Mouse (Mus musculus): ENCODE results near the gene Msl1. TPM values are rescaled to one million over a fixed set of nuclear protein-coding genes. Genes with fewer than 3 reads are reported as not detected.

Msl1 gene
- polyA plus RNA-seq, 1 experiment = 38.5 TPM

DNA sequence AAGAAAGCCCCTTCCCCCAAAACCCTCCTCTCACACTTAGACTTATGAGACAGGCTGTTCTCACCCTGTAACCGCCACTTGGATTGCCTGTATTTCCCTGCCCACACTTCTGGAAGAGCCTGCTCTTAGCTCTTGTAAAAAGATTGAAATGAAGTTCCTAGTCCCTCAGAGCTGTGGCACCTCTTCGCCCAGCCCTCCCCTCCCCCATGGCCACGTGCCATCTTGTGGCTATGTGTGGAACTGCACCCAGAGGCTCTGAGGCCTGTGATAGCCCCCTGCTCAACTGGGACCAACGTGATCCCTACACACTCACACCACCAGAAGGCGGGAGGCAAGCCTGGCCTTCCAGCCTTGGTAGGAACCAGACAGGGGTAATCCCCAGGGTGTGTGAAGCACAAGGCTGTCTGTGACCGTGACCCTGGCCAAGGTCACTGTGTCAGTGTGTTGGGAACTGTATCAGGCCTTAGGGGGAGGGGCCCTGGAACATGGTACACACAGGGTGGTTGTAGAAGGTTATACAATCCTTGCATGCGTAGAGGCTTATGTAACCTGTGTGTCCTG lies 40.6 kb upstream of the Msl1 start:
- WGBS = 16% methylated on average over 7 of the region's 7 CpGs
- H3K4me1 ChIP-seq (ENCODE audit: control insufficient read depth, insufficient read depth, insufficient read length, low read length) = peaks cover 41% of the 10 kb centered on the region
- no peak overlapping the region for H3K4me3 ChIP-seq (ENCODE audit: low read depth, low read length)
- TF ChIP-seq CTCF (IDR thresholded peaks at IDR 0.05; ENCODE audit: extremely low read depth, insufficient read length, insufficient replicate concordance, low read depth, low read length) (peak; percentile 84), POLR2A (IDR thresholded peaks at IDR 0.05; ENCODE audit: low read depth, low read length) (no peak)
- H3K27ac ChIP-seq (ENCODE audit: insufficient read depth, low read depth, low read length) = peak overlapping the region; percentile 87
- H3K27me3 ChIP-seq (ENCODE audit: control insufficient read depth, insufficient read depth, low read length) = no peaks in the 10 kb centered on the region
- peaks cover 20% of the 10 kb centered on the region for H3K36me3 ChIP-seq (ENCODE audit: control insufficient read depth, insufficient read depth, low read length)

DNA sequence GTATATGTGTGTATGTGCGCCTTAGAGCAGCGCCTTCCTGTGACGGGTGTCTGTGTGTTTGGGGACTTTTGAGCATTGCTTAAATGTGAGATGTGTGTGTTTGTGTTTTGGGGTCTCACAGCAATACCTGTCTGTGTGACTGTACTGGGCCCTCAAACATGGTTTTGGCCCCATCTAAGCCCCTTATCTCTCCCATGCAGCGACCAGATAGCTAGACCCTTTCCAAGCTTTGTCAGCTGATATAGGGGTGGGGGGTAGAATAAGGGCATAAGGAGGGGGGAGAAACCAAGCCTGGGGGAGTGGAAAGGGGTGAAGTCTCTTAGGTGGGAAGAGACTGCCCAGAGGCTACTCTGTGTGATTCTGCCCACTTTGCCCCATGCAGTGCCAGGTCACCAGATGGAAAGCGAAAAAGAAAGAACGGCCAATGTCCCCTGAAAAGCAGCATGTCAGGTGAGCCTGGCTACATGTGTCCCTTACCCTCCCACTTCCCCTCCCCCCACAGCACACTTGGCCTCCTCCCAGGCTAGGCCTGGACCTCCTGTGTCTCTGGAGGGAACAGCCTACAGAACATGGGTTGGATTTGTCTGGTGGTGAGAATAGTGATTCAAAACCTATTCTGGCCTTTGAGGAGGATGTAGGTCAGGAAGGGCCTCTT lies 39.5 kb upstream of the Msl1 start:
- WGBS = 94% methylated on average over 6 of the region's 6 CpGs
- Histone ChIP-seq H3K4me1 (ENCODE audit: control insufficient read depth, insufficient read depth, insufficient read length, low read length) (peaks cover 32% of the 10 kb centered on the region), H3K27ac (ENCODE audit: insufficient read depth, low read depth, low read length) (no peak overlapping the region), H3K36me3 (ENCODE audit: control insufficient read depth, insufficient read depth, low read length) (peaks cover 25% of the 10 kb centered on the region), H3K4me3 (ENCODE audit: low read depth, low read length) (no peak overlapping the region), H3K27me3 (ENCODE audit: control insufficient read depth, insufficient read depth, low read length) (no peaks in the 10 kb centered on the region)
- TF ChIP-seq CTCF (IDR thresholded peaks at IDR 0.05; ENCODE audit: extremely low read depth, insufficient read length, insufficient replicate concordance, low read depth, low read length) (no peak), POLR2A (IDR thresholded peaks at IDR 0.05; ENCODE audit: low read depth, low read length) (no peak)

DNA sequence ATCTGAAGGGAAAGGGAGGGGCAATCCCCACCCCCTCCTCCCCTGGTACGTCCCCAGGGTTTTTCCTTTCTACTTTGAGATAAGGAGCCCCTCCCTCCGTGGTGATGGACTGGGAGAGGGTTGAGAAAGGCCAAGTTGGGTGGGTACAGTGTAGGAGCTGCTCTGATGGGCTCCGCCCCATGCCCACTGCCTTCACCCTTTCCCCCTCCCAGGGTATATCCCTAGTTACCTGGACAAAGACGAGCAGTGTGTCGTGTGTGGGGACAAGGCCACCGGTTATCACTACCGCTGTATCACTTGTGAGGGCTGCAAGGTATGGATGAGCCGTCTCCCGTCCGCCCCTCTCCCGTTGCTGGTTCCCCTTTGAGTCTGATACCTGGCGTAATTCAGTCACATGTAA lies 38.6 kb upstream of the Msl1 start:
- no peak overlapping the region for H3K27ac ChIP-seq (ENCODE audit: insufficient read depth, low read depth, low read length)
- H3K4me1 ChIP-seq (ENCODE audit: control insufficient read depth, insufficient read depth, insufficient read length, low read length) = peaks cover 27% of the 10 kb centered on the region
- no peaks in the 10 kb centered on the region for H3K27me3 ChIP-seq (ENCODE audit: control insufficient read depth, insufficient read depth, low read length)
- H3K4me3 ChIP-seq (ENCODE audit: low read depth, low read length) = no peak overlapping the region
- H3K36me3 ChIP-seq (ENCODE audit: control insufficient read depth, insufficient read depth, low read length) = peaks cover 31% of the 10 kb centered on the region
- 82% methylated on average over 12 of the region's 12 CpGs for WGBS
- TF ChIP-seq CTCF (IDR thresholded peaks at IDR 0.05; ENCODE audit: extremely low read depth, insufficient read length, insufficient replicate concordance, low read depth, low read length) (no peak), POLR2A (IDR thresholded peaks at IDR 0.05; ENCODE audit: low read depth, low read length) (no peak)

DNA sequence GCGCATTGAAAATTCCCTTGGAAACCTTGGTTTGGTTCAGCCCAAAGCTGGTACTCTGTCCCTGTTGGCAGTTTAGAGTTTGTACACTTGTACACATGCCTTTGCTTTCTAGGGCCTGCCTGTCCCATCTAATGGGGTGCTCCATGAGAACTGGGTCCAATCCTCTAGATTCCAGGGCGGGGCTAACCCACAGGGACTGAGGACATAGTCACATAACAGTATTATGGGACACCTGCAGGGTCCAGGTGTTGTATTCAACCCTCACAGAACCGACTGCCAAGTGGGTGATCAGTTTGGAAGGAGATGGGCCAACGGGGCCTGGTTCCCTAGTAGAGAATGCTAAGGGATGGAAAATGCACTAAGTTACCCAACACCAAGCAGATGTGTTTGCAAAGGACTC lies 33.4 kb upstream of the Msl1 start:
- 76% methylated on average over 4 of the region's 4 CpGs for WGBS
- H3K27me3 ChIP-seq (ENCODE audit: control insufficient read depth, insufficient read depth, low read length) = no peaks in the 10 kb centered on the region

DNA sequence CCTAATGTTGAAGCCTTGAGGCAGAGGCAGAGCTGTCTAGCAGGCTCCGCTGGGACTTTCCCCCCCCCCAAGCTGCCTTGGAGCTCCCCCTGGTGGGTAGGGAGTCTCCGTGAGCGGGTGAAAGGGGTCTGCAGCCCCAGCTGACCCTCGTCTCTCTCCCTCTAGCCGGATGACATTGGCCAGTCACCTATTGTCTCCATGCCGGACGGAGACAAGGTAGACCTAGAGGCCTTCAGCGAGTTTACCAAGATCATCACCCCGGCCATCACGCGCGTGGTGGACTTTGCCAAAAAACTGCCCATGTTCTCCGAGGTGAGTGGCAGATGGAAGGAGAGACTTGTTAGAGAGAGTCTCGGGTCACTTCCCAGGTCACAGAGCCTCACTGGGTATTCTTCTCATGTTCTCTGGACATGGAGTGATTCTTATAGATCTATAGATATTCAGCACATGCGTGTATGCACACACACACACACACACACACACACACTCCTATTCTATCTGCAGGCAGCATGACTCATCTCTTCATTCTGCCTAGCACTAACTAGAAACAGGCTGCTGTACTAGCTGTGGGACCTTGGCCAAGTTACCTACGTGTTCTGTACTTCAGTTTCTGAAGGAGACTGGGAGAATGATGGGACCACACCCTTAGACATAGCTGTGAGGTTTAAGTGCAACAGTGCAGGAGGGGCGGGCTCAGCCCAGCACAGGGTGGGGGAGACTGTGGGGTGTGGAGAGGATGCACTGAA lies 32.4 kb upstream of the Msl1 start:
- H3K36me3 ChIP-seq (ENCODE audit: control insufficient read depth, insufficient read depth, low read length) = peaks cover 50% of the 10 kb centered on the region
- H3K4me1 ChIP-seq (ENCODE audit: control insufficient read depth, insufficient read depth, insufficient read length, low read length) = peaks cover 10% of the 10 kb centered on the region
- H3K27ac ChIP-seq (ENCODE audit: insufficient read depth, low read depth, low read length) = peak overlapping the region; percentile 58
- WGBS = 70% methylated on average over 17 of the region's 17 CpGs
- no peak overlapping the region for H3K4me3 ChIP-seq (ENCODE audit: low read depth, low read length)
- TF ChIP-seq POLR2A (IDR thresholded peaks at IDR 0.05; ENCODE audit: low read depth, low read length) (no peak), CTCF (IDR thresholded peaks at IDR 0.05; ENCODE audit: extremely low read depth, insufficient read length, insufficient replicate concordance, low read depth, low read length) (peak; percentile 35; the same call in 1 of the 2 replicates)
- H3K27me3 ChIP-seq (ENCODE audit: control insufficient read depth, insufficient read depth, low read length) = no peaks in the 10 kb centered on the region

More for the DNA sequence above, 33.4 kb upstream of the Msl1 start:
- TF ChIP-seq POLR2A (IDR thresholded peaks at IDR 0.05; ENCODE audit: low read depth, low read length) (no peak), CTCF (IDR thresholded peaks at IDR 0.05; ENCODE audit: extremely low read depth, insufficient read length, insufficient replicate concordance, low read depth, low read length) (no peak)
- Histone ChIP-seq H3K27ac (ENCODE audit: insufficient read depth, low read depth, low read length) (no peak overlapping the region), H3K36me3 (ENCODE audit: control insufficient read depth, insufficient read depth, low read length) (peaks cover 49% of the 10 kb centered on the region), H3K4me3 (ENCODE audit: low read depth, low read length) (no peak overlapping the region), H3K4me1 (ENCODE audit: control insufficient read depth, insufficient read depth, insufficient read length, low read length) (peaks cover 10% of the 10 kb centered on the region)

DNA sequence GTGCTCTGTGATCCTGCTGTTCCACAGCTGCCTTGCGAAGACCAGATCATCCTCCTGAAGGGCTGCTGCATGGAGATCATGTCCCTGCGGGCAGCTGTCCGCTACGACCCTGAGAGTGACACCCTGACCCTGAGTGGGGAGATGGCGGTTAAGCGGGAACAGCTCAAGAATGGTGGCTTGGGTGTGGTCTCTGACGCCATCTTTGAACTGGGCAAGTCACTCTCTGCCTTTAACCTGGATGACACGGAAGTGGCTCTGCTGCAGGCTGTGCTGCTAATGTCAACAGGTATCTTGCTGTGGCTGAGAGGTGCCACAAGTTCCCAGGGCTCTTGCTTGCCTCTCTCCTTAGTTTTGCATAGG lies 31.8 kb upstream of the Msl1 start:
- WGBS = 79% methylated on average over 8 of the region's 8 CpGs
- H3K27ac ChIP-seq (ENCODE audit: insufficient read depth, low read depth, low read length) = peak overlapping the region; percentile 58

DNA sequence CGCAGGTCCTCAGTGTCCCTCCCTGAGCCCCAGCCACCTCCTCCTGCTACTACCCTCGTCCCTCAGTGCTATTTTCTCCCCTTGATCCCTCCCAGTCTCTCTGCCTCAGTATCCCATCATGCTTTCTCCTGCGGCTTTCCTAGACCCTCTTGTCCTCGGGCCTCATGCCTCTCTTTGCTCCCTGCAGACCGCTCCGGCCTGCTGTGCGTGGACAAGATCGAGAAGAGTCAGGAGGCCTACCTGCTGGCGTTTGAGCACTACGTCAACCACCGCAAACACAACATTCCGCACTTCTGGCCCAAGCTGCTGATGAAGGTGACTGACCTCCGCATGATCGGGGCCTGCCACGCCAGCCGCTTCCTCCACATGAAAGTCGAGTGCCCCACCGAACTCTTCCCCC lies 31.2 kb upstream of the Msl1 start:
- 90% methylated on average over 18 of the region's 18 CpGs for WGBS
- Histone ChIP-seq H3K27me3 (ENCODE audit: control insufficient read depth, insufficient read depth, low read length) (no peaks in the 10 kb centered on the region), H3K4me3 (ENCODE audit: low read depth, low read length) (no peak overlapping the region), H3K27ac (ENCODE audit: insufficient read depth, low read depth, low read length) (no peak overlapping the region), H3K4me1 (ENCODE audit: control insufficient read depth, insufficient read depth, insufficient read length, low read length) (peaks cover 10% of the 10 kb centered on the region), H3K36me3 (ENCODE audit: control insufficient read depth, insufficient read depth, low read length) (peaks cover 60% of the 10 kb centered on the region)
- TF ChIP-seq CTCF (IDR thresholded peaks at IDR 0.05; ENCODE audit: extremely low read depth, insufficient read length, insufficient replicate concordance, low read depth, low read length) (no peak), POLR2A (IDR thresholded peaks at IDR 0.05; ENCODE audit: low read depth, low read length) (no peak)

More for the DNA sequence above, 31.8 kb upstream of the Msl1 start:
- H3K4me1 ChIP-seq (ENCODE audit: control insufficient read depth, insufficient read depth, insufficient read length, low read length) = peaks cover 10% of the 10 kb centered on the region
- no peak overlapping the region for H3K4me3 ChIP-seq (ENCODE audit: low read depth, low read length)
- H3K27me3 ChIP-seq (ENCODE audit: control insufficient read depth, insufficient read depth, low read length) = no peaks in the 10 kb centered on the region
- peaks cover 54% of the 10 kb centered on the region for H3K36me3 ChIP-seq (ENCODE audit: control insufficient read depth, insufficient read depth, low read length)
- TF ChIP-seq CTCF (IDR thresholded peaks at IDR 0.05; ENCODE audit: extremely low read depth, insufficient read length, insufficient replicate concordance, low read depth, low read length) (no peak), POLR2A (IDR thresholded peaks at IDR 0.05; ENCODE audit: low read depth, low read length) (no peak)
